Mouse (Mus musculus): ENCODE measurements around the gene Fbxo27. TPM values are rescaled to one million over a fixed set of nuclear protein-coding genes. Genes with fewer than 3 reads are reported as not detected.
"Not testable (repeated sequence)": the region's sequence is repeated elsewhere in the genome, so short reads cannot be mapped to it uniquely, and the experiment has no call there.

Gene Fbxo27
- total RNA-seq, 2 experiments from 2014 or later, result 16.2 to 19.8 TPM

DNA sequence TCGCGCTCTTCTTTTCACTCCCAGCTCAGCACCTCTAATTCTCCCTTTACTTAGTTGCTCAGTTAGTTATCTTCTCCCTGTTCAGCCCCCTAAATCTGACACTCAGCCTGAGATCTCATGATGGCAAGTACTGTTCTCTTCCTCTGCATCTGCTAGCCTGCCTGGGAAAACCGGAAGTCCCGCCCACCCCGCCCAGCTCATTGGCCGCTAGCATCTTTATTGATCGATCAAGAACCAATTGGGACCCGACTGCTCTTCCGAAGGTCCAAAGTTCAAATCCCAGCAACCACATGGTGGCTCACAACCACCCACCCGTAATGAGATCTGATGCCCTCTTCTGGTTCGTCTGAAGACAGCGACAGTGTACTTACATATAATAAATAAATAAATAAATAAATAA is 8.7 kb downstream of the Fbxo27 start:
- DNase-seq (ENCODE audit: low spot score in 2 of 2), result not testable (repeated sequence)

DNA sequence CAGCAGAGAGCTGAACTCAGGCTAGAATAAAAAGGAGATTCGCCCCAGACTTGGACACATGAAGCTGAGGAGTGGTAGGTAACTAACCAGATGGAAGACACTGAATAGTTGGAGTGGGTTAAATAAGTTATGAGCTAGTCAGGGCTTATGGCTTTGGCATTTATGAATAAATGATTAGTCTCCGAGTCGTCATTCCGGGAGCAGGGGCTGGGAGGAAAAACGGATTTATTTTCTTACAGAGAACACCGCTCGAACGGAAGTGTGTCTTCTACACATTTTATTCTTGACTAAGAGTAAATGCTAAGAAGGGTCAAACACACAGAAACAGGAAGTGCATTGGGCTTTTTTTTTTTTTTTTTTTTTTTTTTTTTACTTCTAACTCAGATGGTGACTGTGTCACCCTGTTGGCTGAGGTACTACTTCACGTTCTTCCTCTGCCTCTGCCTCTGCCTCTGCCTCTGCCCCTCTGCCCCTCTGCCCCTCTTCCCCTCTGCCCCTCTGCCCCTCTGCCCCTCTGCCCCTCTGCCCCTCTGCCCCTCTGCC is 10.0 kb downstream of the Fbxo27 start:
- DNase-seq (ENCODE audit: low spot score in 2 of 2), result no peak

DNA sequence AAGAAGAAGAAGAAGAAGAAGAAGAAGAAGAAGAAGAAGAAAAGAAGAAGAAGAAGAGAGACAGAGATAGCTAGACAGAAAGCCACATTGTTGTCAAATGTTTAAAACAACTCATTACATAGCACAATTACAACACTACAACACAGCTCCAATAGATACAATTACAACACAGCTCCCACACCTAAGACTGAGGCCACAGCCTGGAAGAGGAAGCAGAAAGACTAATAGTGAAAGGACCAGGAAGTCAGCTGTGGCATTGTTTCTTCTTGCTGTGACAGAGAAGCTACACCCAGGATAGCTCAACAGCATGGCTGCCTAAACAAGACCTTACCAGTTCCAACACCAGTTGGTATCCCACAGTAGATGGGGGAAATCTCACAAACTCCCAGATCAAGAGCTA is 16.8 kb downstream of the Fbxo27 start:
- DNase-seq (ENCODE audit: low spot score in 2 of 2), result no peak

DNA sequence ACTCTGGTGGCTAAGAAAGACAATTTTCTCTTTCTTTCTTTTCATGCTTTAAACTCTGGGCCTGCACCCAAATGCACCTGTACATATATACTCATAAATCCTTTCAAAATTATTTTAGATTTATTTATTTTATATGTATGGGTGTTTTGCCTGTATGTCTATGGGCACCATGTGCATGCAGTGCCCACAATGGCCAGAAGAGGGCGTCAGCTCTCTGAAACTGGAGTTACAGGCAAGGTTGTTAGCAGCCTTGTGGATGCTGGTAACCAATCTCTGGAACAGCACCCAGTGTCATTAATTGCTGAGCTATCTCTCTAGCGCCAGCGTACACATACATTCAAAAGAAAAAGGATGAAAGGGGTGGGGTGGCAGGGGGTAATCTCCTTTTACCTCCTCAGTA is 18.3 kb downstream of the Fbxo27 start:
- no peak for DNase-seq (ENCODE audit: low spot score in 2 of 2)

DNA sequence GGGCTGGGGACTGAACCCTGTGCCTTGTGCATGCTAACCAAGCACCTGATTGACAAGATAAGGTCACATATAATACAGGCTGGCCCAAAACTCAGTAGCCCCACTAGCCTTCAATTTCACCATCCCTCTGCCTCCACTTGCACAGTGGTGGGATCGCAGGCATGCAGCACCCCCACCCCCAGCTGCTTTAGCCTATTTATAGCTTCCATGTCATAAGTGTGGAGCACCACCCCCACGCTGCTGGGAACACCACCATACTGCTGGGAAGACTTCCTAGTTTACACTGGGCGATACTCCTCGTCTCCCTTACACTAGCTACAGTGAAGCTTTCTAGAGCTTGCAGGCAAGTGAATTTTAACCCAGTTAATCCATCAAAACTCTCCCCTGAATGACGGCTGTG is 22.0 kb downstream of the Fbxo27 start:
- peak in 1 of 2 experiments; percentile 21 for DNase-seq (ENCODE audit: low spot score in 2 of 2)

DNA sequence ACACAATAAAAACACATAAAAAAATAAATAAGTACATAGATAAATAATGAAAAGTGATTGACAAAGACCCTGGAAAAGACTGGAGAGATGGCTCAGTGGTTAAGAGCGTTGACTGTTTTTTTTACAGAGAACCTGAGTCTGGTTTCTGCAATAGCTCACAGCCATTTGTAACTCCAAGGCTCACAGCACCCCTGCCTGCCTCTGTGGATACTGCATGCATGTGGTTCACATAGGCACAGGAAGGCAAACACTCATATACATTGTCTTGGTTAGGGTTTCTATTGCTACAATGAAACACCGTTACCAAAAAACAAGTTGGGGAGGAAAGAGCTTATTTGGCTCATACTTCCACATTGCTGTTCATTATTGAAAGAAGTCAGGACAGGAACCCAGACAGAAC is 22.9 kb downstream of the Fbxo27 start:
- DNase-seq (ENCODE audit: low spot score in 2 of 2), result no peak

DNA sequence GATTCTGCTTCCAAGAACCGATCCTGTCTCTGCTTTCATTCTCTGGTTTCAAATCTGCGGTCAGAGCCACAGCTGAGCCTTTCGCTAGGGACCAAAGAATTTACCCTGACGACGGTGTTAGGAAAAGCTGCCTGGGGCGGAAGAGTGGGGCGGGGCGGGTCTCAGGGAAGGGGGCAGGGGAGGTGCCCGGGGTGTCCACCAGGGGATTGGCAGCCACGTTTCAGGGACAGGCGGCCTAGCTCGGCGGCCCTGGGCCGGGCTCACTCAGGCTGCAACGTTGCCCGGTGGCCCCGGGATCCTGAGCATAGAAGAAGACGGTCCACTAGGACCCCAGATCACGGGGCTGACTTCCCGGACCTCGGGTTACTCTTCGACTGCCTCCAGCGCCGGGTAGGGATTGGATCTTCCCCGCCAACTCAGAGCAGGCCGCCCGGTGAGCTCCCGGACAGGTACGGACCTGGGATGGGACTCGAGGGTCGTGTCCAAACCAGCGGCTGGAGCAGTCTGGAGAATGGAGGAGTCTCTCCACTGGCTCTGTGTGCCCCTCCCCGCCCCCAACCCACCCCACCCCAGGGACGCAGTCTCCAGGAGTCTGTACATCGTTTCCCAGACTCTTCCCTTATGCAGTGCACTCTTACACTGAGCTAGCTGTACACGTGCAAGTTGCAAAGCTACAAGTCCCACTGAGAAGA is 24.1 kb downstream of the Fbxo27 start, which contains the start of gene Fbxo17:
Gene Fbxo17 (plus strand): TSS at position 215 of the 692 bp plus-strand sequence.
- peak; percentile 35 to 48 for DNase-seq (ENCODE audit: low spot score in 2 of 2)

DNA sequence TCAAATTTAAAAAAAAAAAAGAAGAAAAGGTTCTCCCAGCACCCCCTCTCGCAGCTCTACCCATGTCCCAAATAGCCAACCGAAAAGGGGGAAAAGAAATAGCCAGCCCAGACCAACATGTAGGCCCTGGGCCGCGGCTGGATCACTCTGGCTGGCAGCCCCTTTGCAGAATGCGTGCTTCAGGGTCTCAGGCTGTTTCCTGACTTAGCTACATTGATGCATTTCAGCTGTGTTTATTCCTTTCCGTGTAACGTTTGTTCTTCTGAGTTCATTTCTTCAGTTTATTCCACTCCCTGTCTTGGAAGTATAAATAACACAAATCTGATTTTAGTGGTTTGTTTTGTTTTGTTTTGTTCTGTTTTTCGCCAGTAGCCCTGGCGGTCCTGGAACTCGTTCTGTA is 25.1 kb downstream of the Fbxo27 start:
- no peak for DNase-seq (ENCODE audit: low spot score in 2 of 2)

DNA sequence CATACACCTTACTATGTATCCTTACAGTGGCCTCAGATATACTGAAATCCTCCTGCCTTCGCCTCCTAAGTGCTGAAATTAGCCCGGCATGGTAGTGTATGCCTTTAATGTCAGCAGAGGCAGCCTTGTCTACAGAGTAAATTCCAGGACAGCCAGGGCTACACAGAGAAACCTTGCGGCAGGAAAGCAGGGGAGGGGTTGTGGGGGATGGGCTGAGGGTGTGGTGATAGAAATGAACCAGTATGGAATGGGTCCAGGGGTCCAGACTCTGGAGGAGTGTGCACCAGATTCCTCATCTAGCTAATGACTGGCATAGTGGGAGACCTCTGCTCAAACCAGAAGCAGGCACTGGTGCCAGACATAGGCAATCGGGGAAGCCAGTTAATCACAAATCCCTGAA is 26.5 kb downstream of the Fbxo27 start:
- DNase-seq (ENCODE audit: low spot score in 2 of 2), result no peak

DNA sequence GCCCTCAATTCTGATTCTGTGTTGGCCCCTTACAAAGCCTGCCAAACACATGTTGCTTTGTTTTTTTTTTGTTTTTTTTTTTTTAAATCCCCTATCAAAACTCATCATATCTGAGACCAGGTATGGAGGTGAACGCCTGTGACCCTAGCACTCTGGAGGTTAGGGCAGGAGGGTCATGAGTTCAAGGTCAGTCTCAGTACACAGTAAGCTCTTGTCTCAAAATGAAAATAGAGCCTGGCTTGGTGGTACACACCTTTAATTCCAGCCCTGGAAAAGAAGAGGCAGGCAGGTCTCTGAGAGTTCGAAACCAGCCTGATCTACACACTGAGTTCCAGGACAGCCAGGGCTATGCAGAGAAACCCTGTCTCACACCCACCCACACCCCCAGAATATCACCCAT is 27.0 kb downstream of the Fbxo27 start:
- no peak for DNase-seq (ENCODE audit: low spot score in 2 of 2)

DNA sequence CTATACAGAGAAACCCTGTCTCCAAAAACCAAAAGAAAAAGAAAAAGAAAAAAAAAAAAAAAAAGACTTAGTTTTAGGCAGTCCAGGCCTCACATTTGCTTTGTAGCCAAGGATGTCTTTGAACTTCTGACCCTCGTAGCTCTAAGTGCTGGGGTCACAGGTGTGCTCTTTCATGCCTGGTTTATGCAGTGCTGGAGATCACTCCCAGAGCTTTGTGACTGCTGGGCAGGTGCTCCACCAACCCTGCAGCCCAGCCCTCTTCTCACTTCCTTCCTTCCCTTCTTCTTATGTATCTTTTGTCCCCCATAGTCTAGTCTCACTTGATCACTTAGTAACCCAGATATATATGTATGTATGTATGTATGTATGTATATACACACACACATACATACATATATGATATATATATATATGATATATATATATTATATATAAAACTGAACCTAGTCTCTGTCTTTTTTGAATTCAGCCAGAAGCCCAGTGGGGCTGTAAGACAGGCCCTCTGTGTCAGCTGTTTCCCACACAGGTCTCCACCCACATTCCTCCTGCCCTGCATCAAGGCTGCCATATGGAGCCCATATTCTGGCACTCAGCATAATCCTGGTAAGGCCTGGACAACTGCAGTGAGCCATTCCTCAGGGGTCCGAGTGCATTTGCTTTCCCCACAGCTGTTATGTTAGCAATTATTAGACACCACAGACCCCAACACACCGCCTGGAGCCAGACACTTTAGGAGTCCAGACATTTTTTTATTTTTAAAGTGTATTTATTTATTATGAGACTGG is 28.3 kb downstream of the Fbxo27 start:
- no peak for DNase-seq (ENCODE audit: low spot score in 2 of 2)

DNA sequence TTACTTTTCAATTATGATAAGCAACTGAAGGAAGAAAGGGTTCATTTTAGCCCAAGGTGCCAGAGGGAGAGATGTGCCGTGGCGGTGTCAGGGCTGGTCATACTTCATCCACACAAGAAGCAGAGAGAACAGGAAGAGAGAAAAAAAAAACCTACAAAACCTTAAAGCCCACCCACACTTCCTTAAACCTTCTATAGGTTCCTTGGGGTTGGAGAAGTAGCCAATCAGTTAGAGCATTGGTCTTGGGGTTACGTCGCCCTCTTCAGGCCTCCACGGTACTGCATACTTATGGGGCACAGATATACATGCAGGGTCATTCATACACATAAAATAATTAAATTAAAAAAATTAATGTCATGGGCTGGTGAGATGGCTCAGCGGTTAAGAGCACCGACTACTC is 29.4 kb downstream of the Fbxo27 start:
- DNase-seq (ENCODE audit: low spot score in 2 of 2), result no peak

DNA sequence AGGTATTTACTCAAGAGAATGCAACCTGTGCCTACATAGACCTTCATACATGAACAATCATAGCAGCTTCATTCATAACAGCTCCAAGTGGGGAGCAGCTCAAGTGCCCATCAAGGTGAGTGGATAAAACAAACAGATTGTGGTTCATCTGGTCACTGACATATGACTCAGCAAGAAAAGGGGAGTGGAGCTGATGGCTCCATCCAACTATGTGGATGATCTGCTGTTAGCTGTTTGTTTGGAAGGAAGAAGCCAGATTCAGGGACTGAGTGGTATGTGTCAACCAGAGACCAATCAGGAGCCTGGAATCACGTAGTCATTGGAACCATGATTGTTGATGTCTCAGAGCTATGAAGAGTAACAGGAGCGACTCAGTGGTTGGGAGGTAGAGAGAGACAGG is 32.0 kb downstream of the Fbxo27 start:
- no peak for DNase-seq (ENCODE audit: low spot score in 2 of 2)

DNA sequence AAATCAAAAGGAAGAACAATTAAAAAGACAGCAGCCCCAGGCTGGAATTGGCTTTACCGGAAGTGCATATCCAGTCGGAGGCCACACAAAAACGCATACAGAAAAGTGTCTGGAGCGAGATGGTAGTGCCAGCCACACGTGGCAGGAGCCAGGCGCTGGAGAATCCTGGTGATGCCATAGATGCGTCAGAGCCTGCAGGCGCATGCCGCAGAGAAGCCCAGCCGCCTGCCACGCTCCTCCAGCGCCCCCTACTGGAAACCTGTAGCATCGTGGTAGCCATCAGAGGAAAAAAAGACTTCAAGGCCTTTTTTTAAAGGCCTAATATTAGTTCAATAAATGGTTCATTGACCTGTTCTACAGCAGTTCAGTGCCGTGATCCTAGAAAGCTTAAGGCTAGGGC is 34.0 kb downstream of the Fbxo27 start:
- DNase-seq (ENCODE audit: low spot score in 2 of 2), result peak; percentile 88 to 90

DNA sequence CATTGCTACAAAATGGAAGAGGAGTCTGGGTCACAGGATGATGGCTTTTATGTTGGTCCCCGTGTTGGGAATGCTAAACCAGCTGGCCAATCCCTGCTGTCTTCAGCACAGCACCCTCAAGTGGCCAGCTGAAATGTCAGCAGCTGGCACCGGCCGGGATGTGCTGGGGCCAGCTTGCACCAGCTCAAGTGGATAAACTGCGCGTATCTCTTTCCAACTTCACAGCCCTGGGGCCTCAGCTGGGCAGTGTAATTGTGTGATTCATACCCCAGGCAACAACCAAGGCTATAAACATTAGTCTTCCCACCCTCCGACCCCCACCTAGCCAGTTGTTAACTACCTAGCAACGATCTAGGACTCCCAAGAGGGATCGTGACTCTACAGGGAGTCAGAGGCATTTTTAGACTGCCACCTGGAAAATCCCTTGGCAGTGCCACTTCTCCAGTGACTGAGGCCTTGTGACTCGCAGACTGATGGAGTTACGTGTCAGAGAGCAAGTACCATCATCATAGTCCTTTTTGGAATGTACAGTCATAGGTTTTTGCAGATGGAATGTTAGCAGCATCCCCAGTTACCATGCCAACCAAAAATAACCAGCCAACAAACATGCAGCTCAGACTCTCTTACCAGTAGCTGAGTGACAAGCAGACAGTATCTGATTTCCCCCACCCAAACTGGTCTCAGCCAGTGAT is 35.1 kb downstream of the Fbxo27 start:
- DNase-seq (ENCODE audit: low spot score in 2 of 2), result peak; percentile 32 to 54

DNA sequence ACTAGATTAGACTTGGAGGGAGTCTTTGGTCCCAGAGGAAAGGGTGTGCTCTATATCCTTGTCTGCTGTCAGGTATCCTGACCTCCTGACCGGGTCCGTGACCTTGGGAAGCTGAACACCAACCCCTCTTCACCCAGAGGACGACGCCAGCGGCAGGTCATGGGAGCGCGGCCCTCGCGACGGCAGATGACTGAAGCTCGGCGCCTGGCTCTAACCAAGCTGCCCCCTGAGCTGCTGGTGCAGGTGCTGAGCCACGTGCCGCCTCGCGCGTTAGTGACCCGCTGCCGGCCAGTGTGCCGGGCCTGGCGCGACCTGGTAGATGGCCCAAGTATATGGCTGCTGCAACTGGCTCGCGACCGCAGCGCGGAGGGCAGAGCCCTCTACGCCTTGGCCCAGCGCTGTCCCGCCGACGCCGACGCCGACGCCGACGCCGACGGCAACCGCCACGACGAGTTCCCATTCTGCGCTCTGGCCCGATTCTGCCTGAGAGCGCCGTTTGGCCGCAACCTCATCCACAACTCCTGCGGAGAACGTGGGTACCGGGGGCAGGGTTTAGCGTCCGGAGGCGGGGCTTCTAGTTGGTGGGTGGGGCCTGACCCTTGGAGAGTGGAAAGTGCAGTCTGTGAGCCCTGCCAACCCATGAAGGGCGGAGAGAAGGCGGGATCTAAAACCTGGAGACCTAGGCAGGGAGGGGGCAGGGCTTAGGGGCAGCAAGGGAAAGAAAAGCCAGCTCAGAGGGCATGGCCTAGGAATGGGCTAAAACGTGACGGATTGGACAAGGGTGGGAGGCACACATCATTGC is 39.9 kb downstream of the Fbxo27 start:
- peak; percentile 43 to 59 for DNase-seq (ENCODE audit: low spot score in 2 of 2)

DNA sequence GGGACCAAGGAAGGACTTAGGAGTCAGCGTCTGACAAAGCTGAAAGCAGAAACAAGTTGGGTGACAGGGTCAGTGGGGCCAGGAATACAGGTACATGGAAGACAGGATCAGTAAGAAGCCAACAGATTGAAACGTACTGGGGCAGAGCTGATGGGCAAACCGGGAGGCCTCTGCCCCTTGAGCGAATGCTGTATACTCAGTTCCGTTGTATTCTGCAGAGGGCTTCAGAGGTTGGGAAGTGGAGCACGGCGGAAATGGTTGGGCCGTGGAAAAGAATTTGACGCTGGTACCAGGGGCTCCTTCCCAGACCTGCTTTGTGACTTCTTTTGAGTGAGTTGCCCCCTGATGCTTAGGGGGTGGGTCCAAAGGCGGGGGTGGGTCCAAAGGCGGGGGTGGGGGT is 40.6 kb downstream of the Fbxo27 start:
- DNase-seq (ENCODE audit: low spot score in 2 of 2), result no peak

DNA sequence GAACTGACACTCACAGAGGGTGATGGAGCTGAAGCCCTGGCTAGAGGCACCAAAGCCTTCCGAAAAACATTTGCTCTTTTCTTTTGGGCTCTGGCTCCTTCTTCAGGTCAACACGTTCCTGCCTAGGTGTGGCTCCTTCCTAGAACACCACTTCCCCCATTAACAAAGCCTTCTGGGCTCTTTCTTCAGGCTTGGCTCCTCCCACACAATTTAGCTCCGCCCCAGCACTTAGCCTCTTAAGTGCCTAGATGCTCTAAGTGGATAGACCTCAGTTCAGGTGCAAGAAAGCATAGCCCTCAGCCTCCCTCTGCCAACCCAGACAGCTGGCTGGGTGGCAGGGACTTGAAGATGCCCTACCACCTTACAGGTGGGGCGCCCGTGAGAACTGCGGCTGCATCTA is 43.1 kb downstream of the Fbxo27 start:
- DNase-seq (ENCODE audit: low spot score in 2 of 2), result no peak

DNA sequence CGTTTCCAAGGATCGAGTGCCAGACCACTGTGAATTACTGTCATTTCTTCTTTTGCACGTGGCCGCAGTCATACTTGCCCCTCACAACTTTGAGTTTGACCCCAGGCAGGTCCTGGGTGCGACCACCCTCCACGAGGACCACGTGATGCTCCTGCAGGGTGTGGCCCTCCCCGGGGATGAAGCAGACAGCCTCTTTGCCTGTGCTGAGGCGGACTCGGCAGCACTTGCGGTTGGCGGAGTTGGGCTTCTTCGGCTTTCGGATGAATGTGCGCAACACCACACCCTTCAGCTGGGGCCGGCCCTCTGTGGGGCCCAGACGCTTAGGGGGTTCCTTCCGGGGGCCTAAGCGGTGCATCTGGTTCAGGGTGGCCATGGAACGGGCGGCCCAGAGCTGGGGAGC is 47.2 kb downstream of the Fbxo27 start:
- DNase-seq (ENCODE audit: low spot score in 2 of 2), result no peak

DNA sequence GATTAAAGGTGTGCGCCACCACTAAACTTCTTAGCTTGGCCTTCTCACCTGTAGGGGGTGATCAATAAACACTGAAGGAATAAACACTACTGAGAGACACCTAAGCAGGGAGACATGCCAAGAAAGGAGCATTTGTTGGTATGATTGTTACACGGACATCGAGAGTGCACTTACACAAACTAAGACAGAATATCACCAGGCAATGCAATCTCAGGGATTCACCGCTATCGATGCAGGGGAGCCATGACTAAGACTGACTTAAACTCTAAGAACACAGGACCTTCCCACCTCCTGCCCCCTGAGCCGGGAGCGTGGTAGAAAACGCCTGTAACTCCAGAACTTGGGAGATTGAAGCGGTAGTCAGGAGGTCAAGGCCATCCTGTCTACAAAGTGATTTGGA is 48.3 kb downstream of the Fbxo27 start:
- no peak for DNase-seq (ENCODE audit: low spot score in 2 of 2)

DNA sequence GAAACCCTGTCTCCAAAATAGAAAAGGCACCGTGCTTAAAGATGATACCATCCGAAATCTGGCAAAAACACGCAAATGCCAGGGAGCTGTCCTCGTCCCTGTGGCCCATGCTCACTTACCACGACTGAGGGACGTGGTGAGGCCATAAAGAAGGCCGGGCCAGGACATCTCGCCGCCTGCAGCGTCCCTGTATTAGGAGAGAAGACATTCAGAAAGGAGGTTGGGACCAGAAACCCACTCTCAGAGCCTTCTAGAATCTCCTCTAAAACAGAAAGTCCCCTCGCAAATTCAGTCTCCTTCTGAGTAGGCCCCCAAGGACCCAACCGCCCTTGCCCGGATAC is 48.7 kb downstream of the Fbxo27 start:
- DNase-seq (ENCODE audit: low spot score in 2 of 2), result no peak

Data from layer of hippocampus, postnatal 10 days (tissue).